Mouse (Mus musculus): ENCODE measurements around the gene Serp1. TPM values are rescaled to one million over a fixed set of nuclear protein-coding genes. Genes with fewer than 3 reads are reported as not detected.
"Not testable (repeated sequence)": the region's sequence is repeated elsewhere in the genome, so short reads cannot be mapped to it uniquely, and the experiment has no call there.

The Serp1 gene
- polyA plus RNA-seq, 1 experiment: 131 TPM

GRCm38 (mm10) chr3:58485883-58486282, 39.8 kb downstream of the Serp1 start:
- H3K27ac ChIP-seq (ENCODE audit: insufficient read depth, low read length): no peak overlapping the region
- H3K4me3 ChIP-seq (ENCODE audit: insufficient read depth, low read length): no peak overlapping the region
- H3K4me1 ChIP-seq (ENCODE audit: control insufficient read depth, insufficient read depth, low read length): no peaks in the 10 kb centered on the region
- TF ChIP-seq POLR2A (IDR thresholded peaks at IDR 0.05; ENCODE audit: low read depth, low read length) (no peak), CTCF (IDR thresholded peaks at IDR 0.05; ENCODE audit: borderline replicate concordance, insufficient read depth, low read length) (no peak)

- no peak overlapping the region for H3K27ac ChIP-seq (ENCODE audit: insufficient read depth, low read length)
- H3K4me1 ChIP-seq (ENCODE audit: control insufficient read depth, insufficient read depth, low read length): no peaks in the 10 kb centered on the region
- TF ChIP-seq POLR2A (IDR thresholded peaks at IDR 0.05; ENCODE audit: low read depth, low read length) (no peak), CTCF (IDR thresholded peaks at IDR 0.05; ENCODE audit: borderline replicate concordance, insufficient read depth, low read length) (no peak)
- H3K4me3 ChIP-seq (ENCODE audit: insufficient read depth, low read length): no peak overlapping the region
Observed at GRCm38 (mm10) chr3:58478755-58479455, 46.8 kb downstream of the Serp1 start.

- not testable (repeated sequence) for H3K27ac ChIP-seq (ENCODE audit: insufficient read depth, low read length); H3K4me3 ChIP-seq (ENCODE audit: insufficient read depth, low read length); H3K4me1 ChIP-seq (ENCODE audit: control insufficient read depth, insufficient read depth, low read length)
Observed at GRCm38 (mm10) chr3:58475298-58475697, 50.4 kb downstream of the Serp1 start.

Other genes with a start within 250 kb of the Serp1 start
- gene Tsc22d2, start 111.2 kb downstream of the Serp1 start, polyA plus RNA-seq (2011; ENCODE audit: insufficient read length, low read depth, missing spikeins): 94.4 and 114 TPM in 2 replicates
- gene Eif2a, start 71 bp downstream of the Serp1 start, polyA plus RNA-seq (2011; ENCODE audit: insufficient read length, low read depth, missing spikeins): 85.3 and 107 TPM in 2 replicates
- gene Selenot, start 50.7 kb upstream of the Serp1 start, polyA plus RNA-seq (2011; ENCODE audit: insufficient read length, low read depth, missing spikeins): 126 and 130 TPM in 2 replicates
- 0.32 TPM in 1 of 2 replicates, not detected in the other for gene Erich6, start 111.3 kb upstream of the Serp1 start, polyA plus RNA-seq (2011; ENCODE audit: insufficient read length, low read depth, missing spikeins)
- gene Siah2, start 166.5 kb upstream of the Serp1 start, polyA plus RNA-seq (2011; ENCODE audit: insufficient read length, low read depth, missing spikeins): 13.1 and 20.6 TPM in 2 replicates

Data from embryonic fibroblast, embryonic 13.5 days (primary cell).